Mouse (Mus musculus): ENCODE measurements around the gene Olfr93. TPM values are rescaled to one million over a fixed set of nuclear protein-coding genes. Genes with fewer than 3 reads are reported as not detected.
"Not testable (repeated sequence)": the region's sequence is repeated elsewhere in the genome, so short reads cannot be mapped to it uniquely, and the experiment has no call there.

Olfr93 gene
- polyA plus RNA-seq (2015; fragmentation: Nextera tagmentation; extraction: Ambion mirVana), result not detected in 2 replicates

GRCm38 (mm10) chr17:37161394-37161793 is at the start of gene Olfr93:
Olfr93 (minus strand) TSS chr17:37161494.
- H3K4me3 ChIP-seq (replicated peaks), result no peak within 1 kb of the TSS
- H3K27ac ChIP-seq (replicated peaks), result no peak within 1 kb of the TSS
- no peaks in the 10 kb centered on the region for H3K36me3 ChIP-seq
- H3K4me1 ChIP-seq, result no peaks in the 10 kb centered on the region
- H3K9me3 ChIP-seq (replicated peaks), result no peaks in the 10 kb centered on the region
- ATAC-seq (ENCODE audit: low FRiP score), result no peak
- no peak within 1 kb of the TSS for H3K4me2 ChIP-seq
- H3K27me3 ChIP-seq (replicated peaks), result no peaks in the 10 kb centered on the region
- no peak within 1 kb of the TSS for H3K9ac ChIP-seq (replicated peaks)

DNA sequence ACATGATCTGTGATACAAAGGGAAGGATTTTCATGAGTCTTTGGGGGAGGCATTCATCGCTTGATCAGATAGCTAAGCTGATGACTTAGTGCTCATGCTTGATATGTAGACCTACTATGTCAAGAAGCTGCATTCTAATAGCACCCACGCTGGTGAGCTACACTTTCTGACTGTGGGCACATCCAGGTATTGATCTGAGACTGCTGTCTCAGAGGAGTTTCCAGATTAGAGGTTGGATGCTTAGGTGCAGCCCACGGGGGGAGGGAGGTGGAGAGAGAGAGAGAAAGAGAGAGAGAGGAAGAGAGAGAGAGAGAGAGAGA is 42.6 kb upstream of the Olfr93 start:
- H3K27me3 ChIP-seq (replicated peaks), result peaks cover 3% of the 10 kb centered on the region; the same call in 1 of the 2 replicates
- no peaks in the 10 kb centered on the region for H3K9me3 ChIP-seq (replicated peaks)
- no peak overlapping the region for H3K9ac ChIP-seq (replicated peaks)
- H3K4me1 ChIP-seq, result no peaks in the 10 kb centered on the region
- 28% methylated on average over 3 of the region's 3 CpGs for WGBS
- ATAC-seq (ENCODE audit: low FRiP score), result peak; percentile 45
- no peak overlapping the region for H3K27ac ChIP-seq (replicated peaks)
- H3K4me2 ChIP-seq, result no peak overlapping the region
- H3K36me3 ChIP-seq, result no peaks in the 10 kb centered on the region
- no peak overlapping the region for H3K4me3 ChIP-seq (replicated peaks)

DNA sequence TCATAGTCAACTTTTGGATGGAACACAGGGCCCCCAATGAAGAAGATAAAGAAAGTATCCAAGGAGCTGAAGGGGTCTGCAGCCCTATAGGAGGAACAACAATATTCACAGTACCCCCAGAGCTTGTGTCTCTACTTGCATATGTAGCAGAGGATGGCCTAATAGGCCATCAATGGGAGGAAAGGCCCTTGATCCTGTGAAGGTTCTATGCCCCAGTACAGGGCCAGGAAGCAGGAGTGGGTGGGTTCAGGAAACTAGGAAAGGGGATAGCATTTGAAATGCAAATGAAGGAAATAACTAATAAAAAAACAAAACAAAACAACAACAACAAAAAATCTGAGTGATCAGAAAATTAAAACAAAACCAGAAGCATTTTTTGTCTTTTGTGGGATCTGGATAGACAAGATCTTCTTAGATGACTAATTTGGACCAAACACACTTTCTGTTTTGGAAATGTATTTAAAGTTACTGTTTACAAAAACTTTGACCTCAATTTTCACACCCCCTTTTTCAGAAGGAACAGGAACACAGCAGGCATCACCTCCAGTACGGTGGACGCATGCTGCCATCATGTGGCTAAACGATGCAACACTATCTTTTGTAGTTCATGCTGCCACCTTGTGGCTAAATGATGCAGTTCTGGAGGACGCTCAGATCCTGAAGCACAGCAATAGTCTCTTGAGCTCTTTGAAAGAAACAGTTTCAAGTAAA is 42.1 kb upstream of the Olfr93 start:
- peaks cover 8% of the 10 kb centered on the region; the same call in 1 of the 2 replicates for H3K27me3 ChIP-seq (replicated peaks)
- no peak overlapping the region for H3K9ac ChIP-seq (replicated peaks)
- no peak overlapping the region for H3K4me3 ChIP-seq (replicated peaks)
- ATAC-seq (ENCODE audit: low FRiP score), result peak; percentile 85
- WGBS, result 0% methylated on average over 4 of the region's 4 CpGs
- no peak overlapping the region for H3K4me2 ChIP-seq
- H3K36me3 ChIP-seq, result no peaks in the 10 kb centered on the region
- no peaks in the 10 kb centered on the region for H3K9me3 ChIP-seq (replicated peaks)
- no peaks in the 10 kb centered on the region for H3K4me1 ChIP-seq
- H3K27ac ChIP-seq (replicated peaks), result no peak overlapping the region

DNA sequence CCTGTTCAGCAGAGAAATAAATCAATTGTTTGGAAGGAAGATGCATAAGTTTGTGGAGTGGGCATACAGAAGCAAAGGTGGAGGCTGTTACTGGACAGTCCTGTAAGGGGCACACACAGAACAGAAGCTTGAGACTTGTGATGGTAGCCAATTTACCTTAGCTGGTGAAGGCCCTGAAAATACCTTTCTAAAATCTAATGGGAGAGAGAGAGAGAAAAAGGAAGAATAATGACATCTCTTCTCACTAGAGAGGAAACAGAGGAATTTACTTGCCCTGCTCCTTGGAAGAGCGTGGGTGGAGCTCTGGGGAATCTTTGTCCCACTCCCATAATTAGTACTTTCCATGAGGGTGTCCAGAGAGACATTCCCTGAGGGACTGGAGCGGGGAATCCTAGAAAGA is 39.6 kb upstream of the Olfr93 start, which contains the start of gene Olfr94:
Gene Olfr94 (minus strand): TSS at position 101 of the 400 bp plus-strand sequence.
- WGBS, result 77% methylated on average over 2 of the region's 2 CpGs
- H3K4me2 ChIP-seq, result no peak within 1 kb of the TSS
- H3K4me3 ChIP-seq (replicated peaks), result no peak within 1 kb of the TSS
- peaks cover 21% of the 10 kb centered on the region for H3K27me3 ChIP-seq (replicated peaks)
- H3K9ac ChIP-seq (replicated peaks), result no peak within 1 kb of the TSS
- no peaks in the 10 kb centered on the region for H3K36me3 ChIP-seq
- no peak for ATAC-seq (ENCODE audit: low FRiP score)
- no peaks in the 10 kb centered on the region for H3K9me3 ChIP-seq (replicated peaks)
- no peak within 1 kb of the TSS for H3K27ac ChIP-seq (replicated peaks)
- H3K4me1 ChIP-seq, result peaks cover 16% of the 10 kb centered on the region

DNA sequence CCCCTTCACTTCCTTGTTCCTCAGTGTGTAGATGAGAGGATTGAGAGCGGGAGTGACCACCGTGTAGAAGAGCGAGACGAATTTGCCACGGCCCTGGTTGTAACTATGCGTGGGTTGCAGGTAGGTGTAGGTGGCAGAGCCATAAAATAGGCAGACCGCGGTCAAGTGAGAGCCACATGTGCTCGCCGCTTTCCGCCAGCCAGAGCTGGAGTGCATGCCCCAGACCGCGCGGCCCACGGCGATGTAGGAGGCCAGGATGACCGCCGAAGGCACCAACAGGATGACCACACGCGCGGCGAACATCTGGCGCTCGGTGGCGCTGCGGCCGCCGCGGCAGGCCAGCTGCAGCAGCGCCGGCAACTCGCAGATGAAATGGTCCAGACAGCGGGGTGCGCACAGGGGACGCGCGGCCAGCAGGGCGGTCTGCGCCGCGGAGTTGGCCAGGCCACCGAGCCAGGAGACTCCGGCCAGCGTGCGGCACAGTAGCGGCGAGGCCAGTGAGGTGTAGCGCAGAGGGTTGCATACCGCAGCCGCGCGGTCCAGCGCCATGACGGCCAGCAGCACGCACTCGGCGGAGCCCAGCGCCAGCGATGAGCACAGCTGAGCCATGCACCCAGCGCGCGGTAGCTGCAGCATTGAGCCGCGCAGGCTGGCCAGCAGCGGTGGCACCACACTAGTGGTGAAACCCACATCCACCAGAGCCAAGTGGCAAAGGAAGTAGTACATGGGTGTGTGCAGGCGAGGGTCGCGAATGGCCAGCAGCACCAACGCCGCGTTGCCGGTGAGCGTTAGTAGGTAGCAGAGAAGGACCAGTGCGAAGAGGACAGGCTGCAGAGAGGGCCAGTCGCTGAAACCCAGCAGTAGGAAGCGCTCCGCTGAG is 35.8 kb upstream of the Olfr93 start:
- H3K4me1 ChIP-seq, result peaks cover 16% of the 10 kb centered on the region
- peak overlapping the region; percentile 57 for H3K9ac ChIP-seq (replicated peaks)
- H3K27ac ChIP-seq (replicated peaks), result peak overlapping the region; percentile 74
- peak overlapping the region; percentile 71 for H3K4me2 ChIP-seq
- peak overlapping the region; percentile 50 for H3K4me3 ChIP-seq (replicated peaks)
- H3K9me3 ChIP-seq (replicated peaks), result no peaks in the 10 kb centered on the region
- WGBS, result under 1% methylated on average over 77 of the region's 77 CpGs
- ATAC-seq (ENCODE audit: low FRiP score), result peak; percentile 94
- no peaks in the 10 kb centered on the region for H3K36me3 ChIP-seq
- peaks cover 28% of the 10 kb centered on the region for H3K27me3 ChIP-seq (replicated peaks)

- 91% methylated on average over 5 of the region's 5 CpGs for WGBS
- H3K4me2 ChIP-seq, result no peak overlapping the region
- no peak overlapping the region for H3K27ac ChIP-seq (replicated peaks)
- no peaks in the 10 kb centered on the region for H3K9me3 ChIP-seq (replicated peaks)
- no peak overlapping the region for H3K4me3 ChIP-seq (replicated peaks)
- H3K9ac ChIP-seq (replicated peaks), result no peak overlapping the region
- H3K27me3 ChIP-seq (replicated peaks), result peaks cover 28% of the 10 kb centered on the region
- peaks cover 16% of the 10 kb centered on the region for H3K4me1 ChIP-seq
- no peaks in the 10 kb centered on the region for H3K36me3 ChIP-seq
- ATAC-seq (ENCODE audit: low FRiP score), result no peak
These were observed 33.5 kb upstream of the Olfr93 start for GRCm38 (mm10) chr17:37194782-37195181.

DNA sequence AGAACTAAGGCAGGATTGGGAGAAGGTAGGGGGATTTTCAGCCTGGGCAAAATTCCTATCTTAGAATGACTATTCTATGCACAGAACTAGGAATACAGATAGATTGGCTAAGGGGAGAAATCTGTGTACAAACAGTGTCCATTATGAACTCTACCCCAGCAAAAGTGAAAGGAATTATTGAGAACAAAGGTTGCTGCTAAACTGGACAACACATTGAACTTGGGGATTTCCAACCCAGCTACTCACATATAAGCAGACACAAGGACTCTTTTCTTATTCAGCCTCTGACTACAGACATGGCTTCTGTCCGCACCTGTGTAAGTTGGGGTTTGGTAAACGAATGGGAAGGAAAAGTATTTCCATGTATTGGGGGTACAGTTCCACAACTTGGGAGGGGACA is 32.4 kb upstream of the Olfr93 start, which contains the start of gene Ubd:
Gene Ubd (plus strand): TSS at position 237 of the 400 bp plus-strand sequence.
- no peak for ATAC-seq (ENCODE audit: low FRiP score)
- Histone ChIP-seq H3K4me3 (replicated peaks) (no peak within 1 kb of the TSS), H3K4me2 (no peak within 1 kb of the TSS), H3K9me3 (replicated peaks) (no peaks in the 10 kb centered on the region), H3K36me3 (no peaks in the 10 kb centered on the region), H3K4me1 (peaks cover 16% of the 10 kb centered on the region), H3K27ac (replicated peaks) (no peak within 1 kb of the TSS), H3K27me3 (replicated peaks) (peaks cover 22% of the 10 kb centered on the region), H3K9ac (replicated peaks) (no peak within 1 kb of the TSS)
- WGBS, result 93% methylated on average over 2 of the region's 2 CpGs

DNA sequence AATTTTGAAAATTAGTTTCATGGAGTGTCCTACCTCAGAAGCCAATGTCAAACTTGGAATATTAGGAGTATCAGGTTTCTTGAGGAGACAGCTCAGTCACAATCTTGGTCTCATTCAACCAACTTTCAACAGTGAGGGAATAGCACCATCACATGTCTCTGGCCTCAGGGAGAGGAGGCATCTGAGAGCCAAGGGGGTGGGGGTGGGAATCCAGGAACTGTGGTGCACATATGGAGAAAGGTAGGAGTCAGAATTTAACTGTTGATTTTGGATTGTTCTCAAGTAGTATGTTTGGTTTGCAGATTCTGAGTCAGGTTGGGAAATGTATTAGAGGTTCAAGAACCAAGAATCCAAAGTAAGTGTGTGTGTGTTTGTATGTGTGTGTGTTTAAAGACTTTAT is 31.7 kb upstream of the Olfr93 start:
- Histone ChIP-seq H3K27ac (replicated peaks) (no peak overlapping the region), H3K9ac (replicated peaks) (no peak overlapping the region)
- ATAC-seq (ENCODE audit: low FRiP score), result no peak

DNA sequence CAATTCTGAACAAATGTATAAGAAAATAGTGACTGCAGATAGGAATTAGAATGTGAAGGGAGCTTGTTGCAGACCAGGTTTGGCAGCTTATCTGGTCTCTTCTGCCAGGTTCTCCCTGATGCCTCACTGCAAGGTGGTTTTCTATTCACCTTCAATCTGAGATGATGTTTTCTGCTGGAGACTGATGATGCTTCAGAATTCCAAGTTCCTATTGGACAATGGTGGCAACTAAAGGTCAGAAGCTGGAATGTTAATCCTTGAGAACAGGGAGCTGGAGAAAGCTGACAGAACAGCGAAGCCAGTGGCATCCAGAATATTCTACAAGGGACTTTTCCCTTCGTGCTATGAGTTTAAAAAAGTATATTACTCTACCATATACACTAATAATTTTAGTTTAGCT is 29.4 kb upstream of the Olfr93 start:
- no peak for ATAC-seq (ENCODE audit: low FRiP score)
- Histone ChIP-seq H3K4me3 (replicated peaks) (no peak overlapping the region), H3K36me3 (no peaks in the 10 kb centered on the region), H3K27me3 (replicated peaks) (peaks cover 6% of the 10 kb centered on the region), H3K27ac (replicated peaks) (no peak overlapping the region), H3K4me1 (no peaks in the 10 kb centered on the region), H3K9me3 (replicated peaks) (no peaks in the 10 kb centered on the region), H3K4me2 (no peak overlapping the region), H3K9ac (replicated peaks) (no peak overlapping the region)
- 66% methylated on average over 2 of the region's 2 CpGs for WGBS

More for the DNA sequence above, 31.7 kb upstream of the Olfr93 start:
- H3K4me2 ChIP-seq, result no peak overlapping the region
- peaks cover 16% of the 10 kb centered on the region for H3K27me3 ChIP-seq (replicated peaks)
- H3K36me3 ChIP-seq, result no peaks in the 10 kb centered on the region
- H3K4me1 ChIP-seq, result peaks cover 15% of the 10 kb centered on the region
- no peaks in the 10 kb centered on the region for H3K9me3 ChIP-seq (replicated peaks)
- H3K4me3 ChIP-seq (replicated peaks), result no peak overlapping the region

DNA sequence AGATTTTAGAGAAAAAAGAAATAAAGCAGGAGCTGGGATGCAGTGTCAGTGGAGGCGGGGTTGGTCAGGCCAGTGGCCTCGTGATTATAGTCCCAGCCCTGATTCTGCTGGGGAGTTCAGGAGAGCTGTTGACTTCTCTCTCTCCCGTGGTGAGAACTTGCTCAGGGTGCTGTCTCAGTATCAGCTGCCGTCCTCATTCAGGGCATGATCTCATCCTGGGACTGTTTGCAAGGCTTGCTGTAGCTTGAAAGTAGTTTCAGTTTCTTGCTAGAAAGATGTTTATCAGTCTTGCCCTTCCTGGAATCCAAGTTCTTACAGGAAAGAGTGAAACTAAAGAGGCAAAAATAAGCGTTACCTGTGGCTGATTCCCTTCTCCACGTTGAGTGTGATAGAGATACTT is 24.2 kb upstream of the Olfr93 start:
- WGBS, result 51% methylated on average over 6 of the region's 6 CpGs
- ATAC-seq (ENCODE audit: low FRiP score), result no peak
- H3K4me3 ChIP-seq (replicated peaks), result no peak overlapping the region

DNA sequence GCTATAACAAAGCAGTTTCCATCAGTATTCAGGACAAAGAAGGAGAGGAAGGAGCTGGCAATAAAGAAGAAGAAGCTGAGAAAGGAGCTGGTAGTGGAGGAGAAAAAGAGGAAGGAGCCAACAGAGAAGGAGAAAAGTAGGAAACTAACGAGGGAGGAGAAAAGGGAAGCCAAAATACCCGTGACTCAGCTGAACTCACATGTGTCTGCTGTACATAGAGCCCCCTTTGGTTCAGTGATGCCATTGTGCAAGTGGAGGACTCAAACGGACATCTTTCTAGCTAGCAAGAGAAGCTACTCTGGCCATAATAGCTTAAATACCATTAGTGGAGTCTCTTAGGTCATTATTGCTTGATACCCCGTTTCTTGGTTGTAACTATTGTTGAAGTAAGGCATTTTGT is 29.9 kb downstream of the Olfr93 start:
- 78% methylated on average over 4 of the region's 4 CpGs for WGBS
- ATAC-seq (ENCODE audit: low FRiP score); H3K4me1 ChIP-seq; H3K27me3 ChIP-seq (replicated peaks); H3K4me3 ChIP-seq (replicated peaks); H3K27ac ChIP-seq (replicated peaks); H3K9me3 ChIP-seq (replicated peaks); H3K9ac ChIP-seq (replicated peaks); H3K4me2 ChIP-seq; H3K36me3 ChIP-seq: not testable (repeated sequence)

More for the DNA sequence above, 24.2 kb upstream of the Olfr93 start:
- Histone ChIP-seq H3K9ac (replicated peaks) (no peak overlapping the region), H3K27ac (replicated peaks) (no peak overlapping the region), H3K4me2 (no peak overlapping the region), H3K9me3 (replicated peaks) (no peaks in the 10 kb centered on the region), H3K4me1 (no peaks in the 10 kb centered on the region), H3K36me3 (no peaks in the 10 kb centered on the region), H3K27me3 (replicated peaks) (no peaks in the 10 kb centered on the region)

DNA sequence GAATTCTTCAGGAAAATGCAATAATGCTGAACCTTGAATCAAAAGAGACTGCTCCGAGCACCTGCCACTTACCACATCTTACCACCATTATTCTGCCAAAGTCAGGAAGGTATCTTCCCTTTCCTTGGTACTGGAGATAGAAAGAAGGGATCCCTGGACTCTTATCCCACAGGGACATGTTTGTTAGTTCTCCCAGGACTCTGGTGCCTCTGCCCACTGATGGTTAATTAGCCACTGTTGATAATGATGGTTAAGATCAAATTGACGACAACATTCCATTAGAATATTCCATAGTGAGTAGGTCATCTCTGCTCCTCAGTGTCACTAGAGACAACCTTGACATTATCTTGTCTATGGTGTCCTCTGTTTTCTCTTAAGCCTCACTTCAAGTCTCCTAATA is 41.3 kb downstream of the Olfr93 start, which contains the start of gene Olfr92:
Gene Olfr92 (minus strand): TSS at position 101 of the 400 bp plus-strand sequence.
- no peaks in the 10 kb centered on the region for H3K36me3 ChIP-seq
- no peak within 1 kb of the TSS for H3K4me2 ChIP-seq
- no peak within 1 kb of the TSS for H3K4me3 ChIP-seq (replicated peaks)
- H3K9ac ChIP-seq (replicated peaks), result no peak within 1 kb of the TSS
- 96% methylated on average over 2 of the region's 2 CpGs for WGBS
- H3K27me3 ChIP-seq (replicated peaks), result no peaks in the 10 kb centered on the region
- no peak within 1 kb of the TSS for H3K27ac ChIP-seq (replicated peaks)
- ATAC-seq (ENCODE audit: low FRiP score), result no peak
- H3K4me1 ChIP-seq, result no peaks in the 10 kb centered on the region
- no peaks in the 10 kb centered on the region for H3K9me3 ChIP-seq (replicated peaks)

All from neural tube, embryonic 15.5 days (tissue).